10 mouse cellular contexts compared by ENCODE assay signal in genomic region chr15:96802034-96802728, GRCm38 (mm10).
DNase-seq lines count a peak whose midpoint lies in the region; ATAC-seq and TF ChIP-seq lines count a peak whose summit lies in the region.
"Had no signal": no experiment of that assay in that cellular context is flagged by ENCODE, and none has a peak within 500 bp of the region (broad histone marks: within the 10 kb centered on the region; RNA-seq: fewer than 3 reads in every experiment).

No protein-coding gene starts in this region.

- H3K36me3 ChIP-seq in kidney, postnatal 0 days (ENCODE audit: insufficient read depth, low read length): no peaks in the 10 kb centered on the region
- H3K36me3 ChIP-seq in liver, embryonic 14.5 days (replicated peaks; ENCODE audit: control insufficient read depth, insufficient read depth, low read depth): no peaks in the 10 kb centered on the region
- H3K36me3 ChIP-seq in stomach, embryonic 14.5 days (ENCODE audit: control insufficient read depth, insufficient read depth, low read length): no peaks in the 10 kb centered on the region
- H3K36me3 ChIP-seq in forebrain, embryonic 11.5 days (ENCODE audit: control insufficient read depth, insufficient read depth, low read length): no peaks in the 10 kb centered on the region
- H3K36me3 ChIP-seq in forebrain, embryonic 15.5 days: no peaks in the 10 kb centered on the region

- TF ChIP-seq CTCF in kidney, postnatal 0 days (IDR thresholded peaks at IDR 0.05; ENCODE audit: low read depth): no peak
- TF ChIP-seq CTCF in liver, embryonic 14.5 days (IDR thresholded peaks at IDR 0.05; ENCODE audit: low read depth): no peak

- no peak overlapping the region for H3K4me3 ChIP-seq in kidney, postnatal 0 days (replicated peaks; ENCODE audit: low read depth, low read length)
- no peak overlapping the region for H3K4me3 ChIP-seq in liver, embryonic 14.5 days (ENCODE audit: insufficient read depth in 1 of 2, low read depth in 2 of 2, low read length in 2 of 2)
- no peak overlapping the region for H3K4me3 ChIP-seq in stomach, embryonic 14.5 days (ENCODE audit: low read depth, low read length)
- no peak overlapping the region for H3K4me3 ChIP-seq in forebrain, embryonic 11.5 days (ENCODE audit: low read depth, low read length)
- H3K4me3 ChIP-seq in forebrain, embryonic 15.5 days: no peak overlapping the region

- no peak overlapping the region for H3K9ac ChIP-seq in kidney, postnatal 0 days (ENCODE audit: low read depth, low read length)
- H3K9ac ChIP-seq in liver, embryonic 14.5 days (replicated peaks): no peak overlapping the region
- H3K9ac ChIP-seq in stomach, embryonic 14.5 days (replicated peaks; ENCODE audit: low read depth, low read length): no peak overlapping the region
- H3K9ac ChIP-seq in forebrain, embryonic 11.5 days (ENCODE audit: low read length): no peak overlapping the region
- H3K9ac ChIP-seq in forebrain, embryonic 15.5 days (replicated peaks): no peak overlapping the region

- no peak for ATAC-seq in kidney, postnatal 0 days (replicated peaks; ENCODE audit: low FRiP score, low read depth)
- no peak; the same call in 1 of the 2 replicates for ATAC-seq in liver, embryonic 14.5 days (ENCODE audit: insufficient read depth)
- peak; percentile 56; the same call in 1 of the 2 replicates for ATAC-seq in stomach, embryonic 14.5 days (ENCODE audit: insufficient number of reproducible peaks, insufficient read depth, low FRiP score, low read depth)
- ATAC-seq in forebrain, embryonic 11.5 days (replicated peaks; ENCODE audit: low FRiP score): no peak
- ATAC-seq in forebrain, embryonic 15.5 days (replicated peaks): no peak
- ATAC-seq: forebrain, embryonic 14.5 days had no signal

- no peak for TF ChIP-seq EP300 in liver, embryonic 14.5 days (IDR thresholded peaks at IDR 0.05; ENCODE audit: low read depth)

- peak; percentile 28 for DNase-seq in kidney, postnatal 0 days (ENCODE audit: low spot score)
- no peak for DNase-seq in kidney, adult 9 months
- peak; percentile 23 for DNase-seq in c-Kit-positive CD71-negative TER-119-negative erythroid progenitor cells, embryonic 14.5 days (ENCODE audit: low read depth)
- peak; percentile 30 to 48 (median 41) for DNase-seq in liver, embryonic 14.5 days (ENCODE audit: low read depth in 3 of 3, low spot score in 3 of 3)
- DNase-seq in forebrain, embryonic 11.5 days (ENCODE audit: low spot score): no peak
- no peak for DNase-seq in thymus, postnatal 0 days (ENCODE audit: low spot score)
- DNase-seq: cerebellum, adult 11 months had no signal

- no peaks in the 10 kb centered on the region for H3K27me3 ChIP-seq in kidney, postnatal 0 days (ENCODE audit: insufficient read depth, low read length)
- no peaks in the 10 kb centered on the region for H3K27me3 ChIP-seq in liver, embryonic 14.5 days (ENCODE audit: control insufficient read depth, insufficient read depth, low read length)
- no peaks in the 10 kb centered on the region for H3K27me3 ChIP-seq in stomach, embryonic 14.5 days (ENCODE audit: control insufficient read depth, insufficient read depth, low read length)
- no peaks in the 10 kb centered on the region for H3K27me3 ChIP-seq in forebrain, embryonic 11.5 days (ENCODE audit: control insufficient read depth, insufficient read depth, low read length)
- no peaks in the 10 kb centered on the region for H3K27me3 ChIP-seq in forebrain, embryonic 15.5 days

- H3K27ac ChIP-seq in kidney, postnatal 0 days: no peak overlapping the region
- H3K27ac ChIP-seq in liver, embryonic 14.5 days: no peak overlapping the region
- peak overlapping the region; percentile 77 for H3K27ac ChIP-seq in stomach, embryonic 14.5 days (ENCODE audit: low read length)
- H3K27ac ChIP-seq in forebrain, embryonic 11.5 days (ENCODE audit: low read depth, low read length): no peak overlapping the region
- no peak overlapping the region for H3K27ac ChIP-seq in forebrain, embryonic 15.5 days (replicated peaks)

- H3K4me1 ChIP-seq in kidney, postnatal 0 days (replicated peaks; ENCODE audit: insufficient read depth, low read length): no peaks in the 10 kb centered on the region
- H3K4me1 ChIP-seq in liver, embryonic 14.5 days (replicated peaks; ENCODE audit: control insufficient read depth in 2 of 2, insufficient read depth in 2 of 2, low read length in 1 of 2): peaks cover 0 to 21% of the 10 kb centered on the region in 2 experiments; a peak in 2 of 4 replicates
- H3K4me1 ChIP-seq in stomach, embryonic 14.5 days (ENCODE audit: control insufficient read depth, insufficient read depth, low read length): peaks cover 16% of the 10 kb centered on the region; the same call in 1 of the 2 replicates
- H3K4me1 ChIP-seq in forebrain, embryonic 11.5 days (replicated peaks; ENCODE audit: control insufficient read depth, insufficient read depth, low read length): no peaks in the 10 kb centered on the region
- peaks cover 3% of the 10 kb centered on the region; the same call in 1 of the 2 replicates for H3K4me1 ChIP-seq in forebrain, embryonic 15.5 days

- H3K9me3 ChIP-seq in kidney, postnatal 0 days (replicated peaks; ENCODE audit: low read length): no peaks in the 10 kb centered on the region
- no peaks in the 10 kb centered on the region for H3K9me3 ChIP-seq in liver, embryonic 14.5 days (ENCODE audit: control insufficient read depth, low read length)
- H3K9me3 ChIP-seq in stomach, embryonic 14.5 days (ENCODE audit: control insufficient read depth, low read depth, low read length): no peaks in the 10 kb centered on the region
- H3K9me3 ChIP-seq in forebrain, embryonic 11.5 days (ENCODE audit: control insufficient read depth, low read length): no peaks in the 10 kb centered on the region
- H3K9me3 ChIP-seq in forebrain, embryonic 15.5 days: no peaks in the 10 kb centered on the region

- no peak overlapping the region for H3K4me2 ChIP-seq in kidney, postnatal 0 days (ENCODE audit: low read length)
- no peak overlapping the region for H3K4me2 ChIP-seq in liver, embryonic 14.5 days (ENCODE audit: low read depth)
- 0 out of 2 replicates have a peak overlapping the region, but pooled peaks have one; percentile 6 for H3K4me2 ChIP-seq in stomach, embryonic 14.5 days (replicated peaks; ENCODE audit: low read depth, low read length)
- H3K4me2 ChIP-seq in forebrain, embryonic 11.5 days (ENCODE audit: low read depth, low read length, severe bottlenecking): no peak overlapping the region
- H3K4me2 ChIP-seq in forebrain, embryonic 15.5 days (replicated peaks): no peak overlapping the region

- WGBS in kidney, postnatal 0 days: 71% methylated on average over 9 of the region's 9 CpGs
- WGBS in liver, embryonic 14.5 days (ENCODE audit: insufficient replicate concordance): 20% methylated on average over 9 of the region's 9 CpGs
- 42% methylated on average over 9 of the region's 9 CpGs for WGBS in stomach, embryonic 14.5 days
- 87% methylated on average over 9 of the region's 9 CpGs for WGBS in forebrain, embryonic 11.5 days
- 83% methylated on average over 9 of the region's 9 CpGs for WGBS in forebrain, embryonic 15.5 days

Comparison
In these comparisons a context has a peak if more than half of its experiments do, and no peak if none do; other contexts are left out.
1. DNase-seq: peak in kidney, postnatal 0 days (single experiment), c-Kit-positive CD71-negative TER-119-negative erythroid progenitor cells, embryonic 14.5 days (single experiment) and liver, embryonic 14.5 days (3 of 3); none in kidney, adult 9 months (single experiment), forebrain, embryonic 11.5 days (single experiment) and thymus, postnatal 0 days (single experiment).